Mouse (Mus musculus): ENCODE measurements around the gene Ifi35.
"Not testable (repeated sequence)": the region's sequence is repeated elsewhere in the genome, so short reads cannot be mapped to it uniquely, and the experiment has no call there.

Gene Ifi35

GRCm38 (mm10) chr11:101468731-101469130 lies 20.5 kb downstream of the Ifi35 start:
- no peak for DNase-seq (ENCODE audit: low spot score)

- no peak for DNase-seq (ENCODE audit: low spot score)
Measured at GRCm38 (mm10) chr11:101469155-101469554, 20.9 kb downstream of the Ifi35 start.

- DNase-seq (ENCODE audit: low spot score), result no peak
Measured at GRCm38 (mm10) chr11:101470206-101470605, 22.0 kb downstream of the Ifi35 start.

- DNase-seq (ENCODE audit: low spot score), result no peak
Measured at GRCm38 (mm10) chr11:101471926-101472325, 23.7 kb downstream of the Ifi35 start.

- DNase-seq (ENCODE audit: low spot score), result no peak
Measured at GRCm38 (mm10) chr11:101472336-101472735, 24.1 kb downstream of the Ifi35 start.

GRCm38 (mm10) chr11:101473686-101474085 lies 25.5 kb downstream of the Ifi35 start:
- not testable (repeated sequence) for DNase-seq (ENCODE audit: low spot score)

- no peak for DNase-seq (ENCODE audit: low spot score)
Measured at GRCm38 (mm10) chr11:101474298-101474697, 26.1 kb downstream of the Ifi35 start.

- DNase-seq (ENCODE audit: low spot score), result not testable (repeated sequence)
Measured at GRCm38 (mm10) chr11:101476361-101476760, 28.2 kb downstream of the Ifi35 start.

GRCm38 (mm10) chr11:101477194-101477551 lies 29.0 kb downstream of the Ifi35 start:
- DNase-seq (ENCODE audit: low spot score), result no peak

- DNase-seq (ENCODE audit: low spot score), result no peak
Measured at GRCm38 (mm10) chr11:101477552-101478211, 29.5 kb downstream of the Ifi35 start.

GRCm38 (mm10) chr11:101479171-101479635 lies 31.0 kb downstream of the Ifi35 start:
- no peak for DNase-seq (ENCODE audit: low spot score)

GRCm38 (mm10) chr11:101480912-101481311 lies 32.7 kb downstream of the Ifi35 start:
- no peak for DNase-seq (ENCODE audit: low spot score)

GRCm38 (mm10) chr11:101483804-101484203 lies 35.6 kb downstream of the Ifi35 start:
- DNase-seq (ENCODE audit: low spot score), result no peak

GRCm38 (mm10) chr11:101484245-101484644 lies 36.0 kb downstream of the Ifi35 start:
- DNase-seq (ENCODE audit: low spot score), result no peak

GRCm38 (mm10) chr11:101484814-101485213 lies 36.6 kb downstream of the Ifi35 start:
- DNase-seq (ENCODE audit: low spot score), result no peak

GRCm38 (mm10) chr11:101485509-101486028 lies 37.4 kb downstream of the Ifi35 start:
- no peak for DNase-seq (ENCODE audit: low spot score)

- no peak for DNase-seq (ENCODE audit: low spot score)
Measured at GRCm38 (mm10) chr11:101486126-101486525, 37.9 kb downstream of the Ifi35 start.

- no peak for DNase-seq (ENCODE audit: low spot score)
Measured at GRCm38 (mm10) chr11:101506269-101506780, 58.1 kb downstream of the Ifi35 start.

- DNase-seq (ENCODE audit: low spot score), result no peak
Measured at GRCm38 (mm10) chr11:101507090-101507489, 58.9 kb downstream of the Ifi35 start.
